Mouse (Mus musculus) embryonic fibroblast, embryonic 13.5 days (primary cell): ENCODE data around the gene Epha4. TPM values are rescaled to one million over a fixed set of nuclear protein-coding genes. Genes with fewer than 3 reads are reported as not detected.

Experiments
- H3K27ac ChIP-seq: 2 replicates; pipeline ENCODE4 v1.5.1; 2012; ENCODE audit warnings: low read length, control low read depth, inconsistent platforms; ENCODE audit not compliant: insufficient read depth
- H3K4me1 ChIP-seq: 2 replicates; pipeline ENCODE4 v1.6.1; 2011; ENCODE audit warnings: low read length; ENCODE audit not compliant: control insufficient read depth, insufficient read depth
- H3K4me3 ChIP-seq: 2 replicates; pipeline ENCODE4 v1.5.1; 2011; ENCODE audit warnings: mild to moderate bottlenecking, control low read depth, low read length; ENCODE audit not compliant: insufficient read depth
- CTCF ChIP-seq: IDR thresholded peaks from 2 replicates; pipeline ENCODE4 v1.5.1; 2011; ENCODE audit warnings: mild to moderate bottlenecking, control low read depth, low read length, moderate library complexity, borderline replicate concordance; ENCODE audit not compliant: insufficient read depth
- POLR2A ChIP-seq: IDR thresholded peaks from 2 replicates; pipeline ENCODE4 v1.6.1; 2011; ENCODE audit warnings: low read depth, mild to moderate bottlenecking, control low read depth, low read length, moderate library complexity
- polyA plus RNA-seq: library from polyadenylated mRNA; stranded (reverse); fragments of >200 nt; gene quantifications from 2 replicates; pipeline ENCODE4 v1.2.4, GENCODE M21; 2011; ENCODE audit warnings: low read depth; ENCODE audit not compliant: missing spikeins, insufficient read length

Epha4 gene
- polyA plus RNA-seq, 1 experiment = 26.4 TPM

DNA sequence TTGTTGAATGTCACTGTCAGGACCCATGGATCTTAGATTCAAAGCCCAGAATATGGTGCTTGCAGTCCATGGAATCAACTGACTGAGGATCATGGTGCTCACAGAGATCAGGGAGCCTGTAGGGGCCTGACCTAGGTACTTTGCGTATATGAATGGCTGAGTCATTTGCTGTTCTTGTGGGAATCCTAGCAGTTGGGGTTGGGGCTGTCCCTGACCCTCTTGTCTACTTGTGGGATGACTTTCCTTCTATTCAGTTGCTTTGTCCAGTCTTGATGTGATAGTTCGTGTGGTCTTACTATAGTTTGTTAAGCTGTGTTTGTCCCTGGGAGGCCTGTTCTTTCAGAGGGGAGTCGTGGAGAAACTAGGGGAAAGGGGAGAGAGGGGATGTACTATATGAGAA is 149.0 kb downstream of the Epha4 start:
- Histone ChIP-seq H3K4me3 (no peak overlapping the region), H3K4me1 (no peaks in the 10 kb centered on the region), H3K27ac (no peak overlapping the region)
- TF ChIP-seq POLR2A (no peak), CTCF (no peak)

DNA sequence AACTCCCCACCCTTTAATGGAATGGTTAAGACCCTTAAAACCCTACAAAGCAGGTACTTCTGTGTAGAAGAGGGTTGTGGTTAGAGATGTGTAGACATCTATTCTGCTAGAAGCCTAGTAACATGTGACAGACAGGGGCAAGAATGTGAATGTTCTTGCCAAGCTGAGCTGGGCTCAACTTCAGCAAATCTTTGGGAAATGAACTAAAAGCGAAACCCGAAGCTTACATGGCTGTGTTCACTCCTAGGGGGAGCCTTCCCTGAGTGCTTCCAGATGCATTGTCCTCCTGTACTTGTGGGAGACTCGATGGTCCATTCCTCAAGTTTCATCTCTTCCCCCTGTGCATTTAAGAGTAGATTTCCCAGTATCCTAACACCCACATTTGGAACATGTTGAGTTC is 150.3 kb downstream of the Epha4 start:
- TF ChIP-seq CTCF = no peak
- TF ChIP-seq POLR2A = no peak
- no peaks in the 10 kb centered on the region for H3K4me1 ChIP-seq
- no peak overlapping the region for H3K4me3 ChIP-seq
- H3K27ac ChIP-seq = no peak overlapping the region

DNA sequence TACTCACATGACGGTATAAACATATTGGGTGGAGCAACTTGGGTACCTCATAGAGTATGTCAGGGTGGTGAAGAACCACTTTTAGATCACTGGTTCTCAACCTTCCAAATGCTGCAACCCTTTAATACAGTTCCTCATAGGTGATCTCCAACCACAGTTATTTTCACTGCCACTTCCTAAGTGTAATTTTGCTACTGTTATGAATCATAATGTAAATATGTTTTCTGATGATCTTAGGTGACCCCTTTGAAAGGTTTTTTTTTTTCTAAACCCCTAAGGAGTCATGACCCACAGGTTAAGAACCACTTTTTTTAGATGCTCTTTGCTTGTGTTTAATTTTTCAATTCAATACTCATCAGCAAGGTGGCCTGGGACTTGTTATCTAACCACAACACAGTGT is 151.0 kb downstream of the Epha4 start:
- TF ChIP-seq POLR2A (no peak), CTCF (no peak)
- no peaks in the 10 kb centered on the region for H3K4me1 ChIP-seq
- no peak overlapping the region for H3K27ac ChIP-seq
- H3K4me3 ChIP-seq = no peak overlapping the region

GRCm38 (mm10) chr1:77346459-77346858 is 168.4 kb downstream of the Epha4 start:
- no peak overlapping the region for H3K4me3 ChIP-seq
- no peak for TF ChIP-seq POLR2A

GRCm38 (mm10) chr1:77343792-77344191 is 171.1 kb downstream of the Epha4 start:
- H3K4me1 ChIP-seq = no peaks in the 10 kb centered on the region
- H3K27ac ChIP-seq = no peak overlapping the region
- TF ChIP-seq CTCF (no peak), POLR2A (no peak)
- no peak overlapping the region for H3K4me3 ChIP-seq

More at GRCm38 (mm10) chr1:77346459-77346858, 168.4 kb downstream of the Epha4 start:
- Histone ChIP-seq H3K4me1 (no peaks in the 10 kb centered on the region), H3K27ac (no peak overlapping the region)

DNA sequence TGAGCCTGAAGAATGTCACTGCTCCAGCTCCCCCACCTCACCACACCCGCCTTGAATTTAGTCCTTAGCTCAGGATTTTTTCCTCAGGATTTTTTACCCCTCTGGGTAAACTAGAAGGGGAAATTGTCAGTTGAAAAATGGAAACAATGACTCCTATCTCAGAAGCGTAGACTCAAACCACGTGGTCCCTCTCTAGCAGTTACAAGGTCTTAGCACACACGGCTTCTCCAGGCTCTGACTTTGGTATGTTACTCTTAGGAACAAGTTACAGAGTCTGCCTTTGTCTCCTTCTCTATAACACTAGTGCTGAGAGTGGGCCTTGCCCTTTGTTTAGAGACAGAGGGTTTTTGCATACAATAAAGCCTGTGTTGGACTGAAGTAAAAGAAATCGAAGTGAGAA is 175.2 kb downstream of the Epha4 start:
- TF ChIP-seq CTCF (no peak), POLR2A (no peak)
- Histone ChIP-seq H3K4me1 (no peaks in the 10 kb centered on the region), H3K4me3 (no peak overlapping the region), H3K27ac (no peak overlapping the region)

DNA sequence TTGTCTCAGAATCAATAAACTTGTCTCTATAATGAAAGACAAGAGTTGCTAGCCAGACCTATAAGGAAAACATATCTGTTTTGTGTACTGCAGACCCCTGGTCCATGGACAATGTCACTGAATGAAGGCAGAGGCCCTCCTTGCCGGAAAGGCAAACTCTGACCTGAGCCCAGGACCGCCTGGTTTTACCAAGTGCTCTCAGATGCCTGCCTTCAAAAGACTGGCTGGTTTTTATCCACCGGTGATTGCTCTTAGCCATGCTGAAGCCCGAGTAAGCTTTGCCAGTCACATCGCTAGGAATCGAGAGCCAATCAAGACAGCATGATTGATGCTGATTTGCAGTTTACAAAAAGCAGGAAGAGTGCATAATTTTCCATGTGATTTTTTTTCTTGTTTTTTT is 176.5 kb downstream of the Epha4 start:
- Histone ChIP-seq H3K4me1 (no peaks in the 10 kb centered on the region), H3K27ac (no peak overlapping the region), H3K4me3 (no peak overlapping the region)
- TF ChIP-seq CTCF = no peak
- no peak for TF ChIP-seq POLR2A

GRCm38 (mm10) chr1:77336937-77337336 is 178.0 kb downstream of the Epha4 start:
- TF ChIP-seq CTCF = no peak
- TF ChIP-seq POLR2A = no peak
- Histone ChIP-seq H3K27ac (no peak overlapping the region), H3K4me1 (no peaks in the 10 kb centered on the region), H3K4me3 (no peak overlapping the region)

- no peak overlapping the region for H3K27ac ChIP-seq
- no peaks in the 10 kb centered on the region for H3K4me1 ChIP-seq
- TF ChIP-seq POLR2A (no peak), CTCF (no peak)
- H3K4me3 ChIP-seq = no peak overlapping the region
Measured at GRCm38 (mm10) chr1:77318597-77319127, 196.2 kb downstream of the Epha4 start.
